Mouse (Mus musculus): ENCODE measurements around the gene Asb4.
A peak's percentile ranks its signal among the peaks of the same experiment; 100 is the strongest.
"Not testable (repeated sequence)": the region's sequence is repeated elsewhere in the genome, so short reads cannot be mapped to it uniquely, and the experiment has no call there.

The Asb4 gene

DNA sequence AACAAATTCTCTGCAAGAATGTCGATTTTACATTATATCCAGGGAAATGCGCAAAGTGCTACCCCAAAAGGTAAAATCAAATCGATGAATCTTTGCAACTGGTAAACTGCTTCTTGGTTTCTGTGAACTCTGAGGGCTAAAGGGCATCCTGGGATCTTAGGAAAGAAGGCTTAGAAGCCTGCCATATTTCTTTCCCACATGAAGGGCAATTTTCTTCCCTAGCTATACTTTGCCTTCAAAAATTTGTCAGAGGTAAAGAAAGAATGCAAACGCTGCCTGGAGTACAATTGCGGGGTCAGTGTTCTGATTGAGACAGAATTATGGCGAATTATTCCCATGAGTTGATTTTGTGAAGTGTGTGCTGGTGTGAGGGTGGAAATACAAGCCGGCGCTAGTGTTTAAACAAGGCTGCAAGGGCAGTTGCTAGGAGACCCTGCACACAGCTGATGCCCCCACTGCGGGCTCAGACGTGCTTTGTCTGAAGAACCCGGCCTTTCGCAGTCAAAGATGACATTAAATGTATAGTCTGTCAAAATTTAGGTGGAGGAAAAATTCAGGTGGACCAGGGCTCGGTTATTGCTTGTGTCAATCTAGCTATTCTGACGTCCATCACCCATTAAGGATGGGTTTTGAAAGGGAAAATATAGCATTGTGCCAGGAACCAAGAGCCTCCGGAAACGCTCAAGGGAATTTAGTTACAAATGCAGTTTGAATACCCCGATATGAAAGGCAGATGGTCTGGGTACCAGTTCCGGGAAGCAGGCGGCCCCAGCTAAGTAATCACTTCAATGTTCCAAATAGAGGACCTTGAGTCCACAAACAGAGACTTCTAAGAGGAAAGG lies at the start of gene Asb4:
Asb4 (plus strand) TSS at position 51 of the 842 bp plus-strand sequence.
- DNase-seq (ENCODE audit: low spot score in 2 of 2): no peak

DNA sequence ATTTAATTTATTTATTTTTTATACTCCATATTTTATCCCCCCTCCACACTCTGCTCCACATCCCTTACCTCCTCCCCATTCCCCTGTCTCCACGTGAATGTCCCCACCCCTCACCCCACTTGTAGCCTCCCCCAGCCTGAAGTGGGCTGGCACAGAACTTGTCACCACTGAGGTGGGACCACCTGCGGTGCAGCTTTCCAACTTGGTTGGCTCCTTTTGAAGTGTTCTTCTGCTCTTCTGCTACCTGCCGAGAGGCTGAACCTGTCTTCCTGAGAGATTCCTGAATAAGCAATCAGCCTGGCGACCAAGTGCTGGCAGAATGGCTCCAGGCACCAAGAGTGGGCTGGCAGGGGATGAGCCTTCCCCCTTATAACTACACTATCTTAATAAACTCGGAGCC lies 49.2 kb upstream of the Asb4 start:
- DNase-seq (ENCODE audit: low spot score in 2 of 2): no peak

- DNase-seq (ENCODE audit: low spot score in 2 of 2): not testable (repeated sequence)
Measured at GRCm38 (mm10) chr6:5336016-5336415, 47.2 kb upstream of the Asb4 start.

- DNase-seq (ENCODE audit: low spot score in 2 of 2): not testable (repeated sequence)
Measured at GRCm38 (mm10) chr6:5338781-5339180, 44.4 kb upstream of the Asb4 start.

DNA sequence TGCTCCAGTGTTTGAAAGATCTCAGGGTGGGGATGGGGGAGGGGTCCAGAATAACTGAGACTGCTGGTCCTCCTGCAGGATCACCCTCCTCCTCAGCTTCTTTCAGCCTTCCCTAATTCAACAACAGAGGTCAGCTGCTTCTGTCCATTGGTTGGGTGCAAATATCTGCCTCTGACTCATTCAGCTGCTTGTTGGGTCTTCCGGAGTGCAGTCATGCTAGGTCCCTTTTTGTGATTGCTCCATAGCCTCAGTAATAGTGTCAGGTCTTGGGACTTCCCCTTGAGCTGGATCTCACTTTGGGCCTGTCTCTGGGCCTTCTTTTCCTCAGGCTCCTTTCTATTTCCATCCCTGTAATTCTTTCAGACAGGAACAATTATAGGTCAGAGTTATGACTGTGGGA lies 43.9 kb upstream of the Asb4 start:
- not testable (repeated sequence) for DNase-seq (ENCODE audit: low spot score in 2 of 2)

- no peak for DNase-seq (ENCODE audit: low spot score in 2 of 2)
Measured at GRCm38 (mm10) chr6:5344255-5344654, 38.9 kb upstream of the Asb4 start.

GRCm38 (mm10) chr6:5357873-5358272 lies 25.3 kb upstream of the Asb4 start:
- no peak for DNase-seq (ENCODE audit: low spot score in 2 of 2)

GRCm38 (mm10) chr6:5360402-5360801 lies 22.8 kb upstream of the Asb4 start:
- DNase-seq (ENCODE audit: low spot score in 2 of 2): no peak

GRCm38 (mm10) chr6:5361987-5362386 lies 21.2 kb upstream of the Asb4 start:
- DNase-seq (ENCODE audit: low spot score in 2 of 2): no peak

GRCm38 (mm10) chr6:5365845-5366244 lies 17.3 kb upstream of the Asb4 start:
- DNase-seq (ENCODE audit: low spot score in 2 of 2): no peak

GRCm38 (mm10) chr6:5376884-5377283 lies 6.3 kb upstream of the Asb4 start:
- DNase-seq (ENCODE audit: low spot score in 2 of 2): no peak

DNA sequence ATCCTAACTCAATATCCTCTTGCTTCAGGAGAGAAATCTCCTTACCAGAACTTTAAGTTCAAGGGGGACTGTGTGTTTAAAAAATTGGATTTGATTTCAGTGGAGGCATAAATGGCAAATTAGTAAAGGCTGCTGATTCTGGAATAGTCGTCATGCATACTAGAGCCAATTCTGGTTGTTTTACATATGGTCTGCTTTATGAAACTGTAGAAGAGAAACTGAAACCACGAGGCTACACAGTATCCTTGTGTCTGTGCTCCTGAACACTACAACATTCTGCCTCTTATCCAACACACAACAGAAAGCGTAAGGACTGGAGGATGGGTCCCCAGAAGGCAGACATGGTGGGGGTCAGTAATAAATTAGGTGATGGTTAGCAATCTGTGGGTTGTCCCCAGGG lies 4.1 kb upstream of the Asb4 start:
- no peak for DNase-seq (ENCODE audit: low spot score in 2 of 2)

DNA sequence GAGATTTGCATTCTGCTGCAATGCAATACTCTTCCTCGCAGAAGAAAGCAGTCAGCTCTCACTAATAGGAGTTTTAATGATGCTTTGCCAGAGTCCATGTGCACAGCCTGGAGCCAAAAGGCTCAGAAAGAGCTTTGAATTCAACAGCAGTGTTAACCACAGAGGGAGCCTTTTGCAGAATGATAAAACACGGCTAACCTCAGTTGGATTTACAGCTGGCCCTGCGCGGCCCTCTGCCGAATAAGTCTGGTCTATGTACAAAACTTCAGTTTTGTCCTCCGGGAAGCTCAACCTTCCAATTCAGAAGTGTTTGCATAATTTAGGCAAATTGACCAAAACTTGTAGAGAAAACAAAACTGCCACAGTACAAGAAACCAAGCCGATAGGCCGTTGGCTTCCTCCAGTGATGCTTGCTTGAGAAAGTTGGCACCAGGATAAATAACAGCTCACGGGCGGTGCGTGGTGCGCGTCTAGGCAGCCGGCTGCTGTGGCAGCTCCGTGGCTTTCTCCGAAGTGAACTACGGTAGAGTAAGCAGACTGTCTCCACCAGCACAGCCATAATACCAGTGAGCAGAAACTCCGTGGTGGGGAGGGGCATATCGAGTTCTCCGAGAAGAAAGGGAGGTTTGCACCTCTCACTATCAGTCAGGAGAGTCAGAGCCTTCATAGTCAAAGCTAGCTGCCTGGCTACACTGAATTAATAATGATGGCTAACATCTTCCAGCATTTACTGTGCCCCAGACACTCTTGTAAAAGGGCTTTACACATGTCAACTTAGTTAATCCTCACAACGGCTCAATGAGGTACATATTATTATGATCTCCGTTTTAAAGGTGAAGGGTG lies 3.2 kb upstream of the Asb4 start:
- DNase-seq (ENCODE audit: low spot score in 2 of 2): no peak

GRCm38 (mm10) chr6:5380624-5381252 lies 2.4 kb upstream of the Asb4 start:
- DNase-seq (ENCODE audit: low spot score in 2 of 2): no peak

DNA sequence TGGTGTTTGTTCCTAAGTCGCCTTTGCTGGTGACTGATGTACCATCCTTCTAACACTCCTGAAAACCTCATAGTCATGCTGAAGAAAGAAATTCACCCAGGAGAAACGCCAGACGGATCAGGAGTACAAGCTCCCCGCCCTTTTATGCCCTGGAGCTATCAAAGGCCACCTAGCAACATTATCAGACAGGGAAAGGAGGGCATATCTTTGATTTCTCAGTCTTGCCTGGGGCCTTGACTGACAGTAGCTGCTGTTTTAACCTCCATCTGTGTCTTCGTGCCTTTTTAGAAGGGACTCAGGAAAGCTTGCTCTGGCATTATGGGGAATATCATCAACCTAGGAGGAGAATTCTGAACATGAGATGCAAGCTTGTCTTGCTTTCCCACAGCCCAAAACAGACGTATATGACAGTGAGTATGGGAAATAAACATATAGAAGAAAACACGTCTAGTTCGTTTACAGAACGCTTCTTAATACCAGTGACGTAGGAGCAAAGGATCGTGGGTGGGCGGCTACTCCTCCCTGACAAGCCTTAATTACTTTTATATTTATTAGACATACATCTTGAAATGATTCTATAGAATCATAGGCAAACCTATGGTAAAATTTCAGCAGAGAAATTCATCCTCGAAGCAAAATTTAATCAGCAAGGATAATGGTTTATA lies 1.1 kb upstream of the Asb4 start:
- DNase-seq (ENCODE audit: low spot score in 2 of 2): no peak

DNA sequence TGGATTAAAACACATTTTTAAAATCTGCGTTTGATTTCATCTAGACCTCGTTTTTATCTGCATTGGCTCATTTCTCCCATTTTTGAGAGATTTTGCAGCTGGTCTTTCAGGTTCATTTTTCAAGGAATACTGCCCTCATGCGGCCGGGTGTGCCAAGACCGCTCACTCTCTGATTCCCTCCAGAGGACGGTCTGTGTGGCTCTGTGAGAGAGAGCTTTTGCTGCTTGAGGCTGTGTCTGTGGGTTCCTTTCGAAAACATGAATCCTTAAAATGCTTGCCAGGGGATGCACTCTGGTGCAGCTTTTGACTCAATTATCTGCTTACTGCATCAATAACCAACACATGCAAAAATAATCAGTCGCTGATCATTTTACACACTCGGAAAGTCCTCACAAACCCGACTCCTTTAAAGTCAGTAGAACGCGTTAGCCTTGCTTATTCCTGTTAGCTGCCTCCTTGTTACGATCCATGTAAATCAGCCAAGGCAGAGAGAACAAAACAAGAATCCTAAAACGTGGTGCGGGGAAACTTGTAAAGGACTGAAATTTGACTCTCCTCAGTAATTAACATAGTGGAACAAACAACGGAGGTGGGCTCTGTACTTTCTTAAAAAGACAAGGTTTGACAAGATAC lies 487 bp upstream of the Asb4 start:
- peak; percentile 72 to 78 for DNase-seq (ENCODE audit: low spot score in 2 of 2)

DNA sequence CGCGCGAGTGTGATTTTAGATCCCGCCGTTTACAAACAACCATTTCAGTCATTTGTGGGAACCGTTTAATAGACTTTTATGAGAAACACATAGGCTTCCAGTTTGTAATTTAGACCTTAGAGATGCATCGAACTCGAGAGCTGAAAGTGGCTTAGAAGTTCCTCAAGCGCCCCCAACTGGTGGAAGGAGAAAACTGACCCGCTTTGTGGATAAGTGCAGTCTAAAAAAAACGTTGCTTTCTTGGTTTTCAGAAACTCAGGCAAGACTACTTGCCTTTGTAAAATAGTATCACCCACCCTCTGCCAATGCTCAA lies 948 bp downstream of the Asb4 start:
- peak; percentile 30 to 48 for DNase-seq (ENCODE audit: low spot score in 2 of 2)

DNA sequence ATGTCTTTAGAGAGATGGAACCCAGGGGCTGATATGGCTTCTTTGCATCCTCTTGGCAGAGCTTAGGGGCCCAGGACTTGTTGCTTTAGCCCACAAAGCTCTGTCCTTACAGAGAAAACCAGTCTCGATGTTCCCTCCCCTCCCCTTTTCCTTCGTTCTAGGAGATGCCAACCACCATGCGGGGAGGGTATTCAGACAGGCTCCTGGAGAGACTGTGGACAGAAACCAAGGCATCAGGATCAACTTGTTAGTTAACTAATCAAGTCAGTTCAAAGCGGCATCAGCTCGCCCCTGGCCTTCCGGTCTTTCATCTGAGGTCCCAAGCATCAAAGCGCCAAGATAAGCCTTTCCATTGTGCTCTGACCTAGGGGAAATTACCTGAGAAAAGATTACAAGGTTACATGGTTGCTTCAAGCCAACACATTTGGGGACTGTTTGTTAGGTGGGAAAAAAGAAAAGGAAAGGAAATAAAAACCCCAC lies 2.0 kb downstream of the Asb4 start:
- DNase-seq (ENCODE audit: low spot score in 2 of 2): no peak

DNA sequence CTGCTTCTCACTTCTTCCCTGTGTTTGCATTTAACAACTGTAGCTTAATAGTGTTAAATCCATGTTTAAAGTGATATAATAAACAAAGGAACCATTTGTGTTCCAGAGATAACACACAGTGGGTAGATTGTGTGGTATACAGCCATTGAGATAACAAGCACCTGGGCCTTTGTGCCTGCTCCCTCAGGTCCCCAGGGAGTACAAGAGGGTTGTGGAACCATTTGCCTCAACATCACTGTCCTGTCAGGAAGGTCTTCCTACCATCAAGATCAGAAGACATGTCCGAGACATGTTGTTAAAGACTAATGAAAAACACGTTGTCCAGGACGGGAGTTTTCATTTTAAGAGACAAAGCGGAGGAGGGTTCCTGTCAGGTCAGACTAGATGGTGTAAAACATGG lies 3.3 kb downstream of the Asb4 start:
- no peak for DNase-seq (ENCODE audit: low spot score in 2 of 2)

GRCm38 (mm10) chr6:5387396-5387795 lies 4.2 kb downstream of the Asb4 start:
- DNase-seq (ENCODE audit: low spot score in 2 of 2): no peak

DNA sequence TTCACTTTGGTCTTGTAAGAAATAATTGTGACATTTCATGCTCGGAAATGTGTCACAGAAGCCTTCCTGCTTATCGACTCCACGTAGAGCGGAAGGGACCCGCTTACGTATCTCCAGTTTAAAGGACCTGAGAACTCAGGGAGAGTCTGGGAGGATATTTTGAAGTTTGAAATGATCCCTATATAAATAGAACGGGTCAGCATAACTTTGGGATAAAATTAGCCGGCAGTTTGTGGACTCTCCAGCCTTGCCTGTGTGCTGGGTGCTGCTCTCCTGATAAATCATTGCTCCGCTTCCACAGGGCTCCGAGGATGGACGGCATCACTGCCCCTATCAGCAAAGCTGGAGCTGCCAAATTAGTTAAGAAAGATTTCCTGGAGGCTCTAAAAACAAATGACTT lies 7.1 kb downstream of the Asb4 start:
- no peak for DNase-seq (ENCODE audit: low spot score in 2 of 2)

Data from urinary bladder, adult 18-20 months (tissue).